Mouse (Mus musculus) c-Kit-positive CD71-positive TER-119-negative erythroid progenitor cells, embryonic 14.5 days (primary cell): ENCODE results near the gene Tmem40.

ENCODE experiments used
- DNase-seq: peaks from one replicate; pipeline ENCODE4 v3.0.0-alpha.2; 2013; ENCODE audit warnings: low read depth

Tmem40 gene

DNA sequence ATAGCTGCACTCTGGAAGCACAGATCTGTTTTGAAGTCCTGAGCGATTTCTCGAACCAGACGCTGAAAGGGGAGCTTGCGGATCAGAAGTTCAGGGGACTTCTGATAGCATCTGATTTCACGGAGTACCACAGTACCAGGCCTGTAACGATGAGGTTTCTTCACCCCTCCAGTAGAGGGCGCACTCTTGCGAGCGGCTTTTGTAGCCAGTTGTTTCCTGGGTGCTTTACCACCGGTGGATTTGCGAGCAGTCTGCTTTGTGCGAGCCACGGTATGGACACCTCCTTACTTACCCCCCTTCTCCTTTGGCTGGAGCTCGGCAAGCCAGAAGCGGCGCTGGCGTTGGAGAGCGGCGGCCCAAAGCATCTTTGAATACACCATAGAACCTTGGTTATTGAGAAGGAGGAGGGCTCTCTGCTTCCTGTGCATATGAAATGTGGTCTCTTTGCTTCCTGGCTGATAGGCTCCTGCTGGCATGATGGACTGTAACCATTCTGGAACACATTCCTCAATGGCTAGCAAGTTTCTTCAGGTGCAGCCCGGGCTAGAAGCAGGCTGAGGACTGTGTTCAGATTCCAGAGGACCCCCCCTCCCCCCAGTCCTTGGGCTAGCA lies 8.0 kb upstream of the Tmem40 start:
- no peak for DNase-seq

DNA sequence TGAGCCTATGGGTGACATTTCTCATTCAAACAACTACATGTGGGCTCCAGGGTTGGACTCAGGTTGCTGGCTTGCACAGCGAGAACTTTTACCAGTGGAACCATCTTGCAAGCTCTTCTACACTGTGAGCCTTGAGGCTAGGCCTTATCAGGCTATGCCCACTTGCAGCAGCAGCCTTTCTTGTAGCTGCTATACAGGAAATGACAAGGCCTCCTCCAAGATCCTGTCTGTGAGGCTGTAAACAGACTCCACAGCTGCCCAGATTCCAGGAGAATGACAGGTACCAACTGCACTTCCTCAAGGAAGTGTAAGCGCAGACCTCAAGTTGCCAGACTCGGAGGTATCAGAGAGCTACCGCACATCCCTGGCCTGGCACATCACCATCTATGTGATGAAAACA lies 6.0 kb upstream of the Tmem40 start:
- no peak for DNase-seq

DNA sequence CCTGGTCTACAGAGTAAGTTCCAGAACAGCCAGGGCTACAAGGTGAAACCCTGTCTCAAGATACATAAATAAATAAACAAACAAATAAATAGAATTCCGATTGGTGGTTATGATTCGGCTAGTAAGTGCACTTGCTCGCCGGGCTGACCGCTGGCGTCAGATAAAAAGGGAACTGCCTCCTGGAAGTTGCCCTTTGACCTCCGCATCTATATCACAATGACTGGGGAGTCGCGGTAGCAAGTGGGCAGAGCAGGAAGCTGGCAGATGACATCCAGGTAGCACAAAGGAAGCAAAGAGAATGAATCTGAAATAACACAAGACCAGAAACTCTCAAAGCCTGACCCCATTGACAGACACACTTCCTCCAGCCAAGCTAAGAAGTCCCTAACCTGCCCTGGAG lies 5.1 kb upstream of the Tmem40 start:
- no peak for DNase-seq

DNA sequence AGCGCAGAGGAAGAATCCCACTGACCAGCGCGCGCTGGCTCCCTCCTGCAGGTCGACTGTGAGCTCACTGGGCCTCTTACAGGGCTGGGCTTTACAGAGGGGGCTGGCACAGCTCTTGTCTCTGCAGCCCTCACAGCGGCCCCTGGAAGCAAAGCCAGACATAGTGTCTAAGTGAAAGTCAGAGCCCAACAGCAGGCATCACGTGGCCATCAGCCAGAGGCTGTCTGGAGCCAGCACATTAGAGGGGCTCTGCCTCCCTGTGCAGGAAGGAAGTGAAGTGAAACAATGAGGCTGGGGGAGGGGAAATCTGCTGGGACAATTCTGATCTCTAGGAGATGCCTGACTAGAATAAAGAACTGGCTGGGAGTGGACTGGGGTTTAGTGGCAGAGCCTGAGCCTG lies 2.0 kb upstream of the Tmem40 start:
- DNase-seq, result no peak

DNA sequence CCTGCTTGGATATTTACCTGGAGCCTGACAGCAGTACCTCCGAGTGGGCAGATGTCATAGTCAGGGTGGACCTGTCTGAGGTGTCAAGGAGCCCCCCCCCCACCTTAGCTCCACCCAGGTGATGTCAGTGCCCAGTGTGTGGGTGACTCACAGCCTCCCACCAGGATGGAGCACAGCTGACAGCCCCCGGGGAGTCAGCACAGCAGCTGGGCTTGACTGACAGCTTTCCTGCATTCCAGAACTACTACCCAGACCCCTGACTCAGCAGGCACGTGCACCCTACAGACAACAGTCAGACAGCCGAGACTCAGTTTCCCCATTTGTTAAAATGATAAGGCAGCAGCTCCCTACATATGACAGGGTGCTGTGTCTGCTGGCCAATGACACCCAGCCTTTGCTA lies 1.2 kb downstream of the Tmem40 start:
- no peak for DNase-seq

DNA sequence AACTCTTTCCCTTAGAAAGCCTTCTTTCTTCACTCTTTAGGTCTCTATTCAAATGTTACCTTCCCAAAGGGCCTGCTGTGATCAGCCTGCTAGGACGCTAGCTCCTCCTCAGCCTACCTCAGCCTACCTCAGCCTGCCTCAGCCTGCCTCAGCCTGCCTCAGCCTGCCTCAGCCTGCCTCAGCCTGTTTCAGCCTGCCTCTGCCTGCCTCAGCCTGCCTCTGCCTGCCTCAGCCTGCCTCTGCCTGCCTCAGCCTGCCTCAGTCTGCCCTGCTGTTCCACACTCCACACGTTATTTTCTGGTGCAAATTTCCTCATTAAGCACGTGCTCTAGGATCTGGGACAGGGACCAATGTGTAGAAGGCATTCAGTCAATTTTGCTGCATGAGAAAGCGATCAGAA lies 2.1 kb downstream of the Tmem40 start:
- no peak for DNase-seq

DNA sequence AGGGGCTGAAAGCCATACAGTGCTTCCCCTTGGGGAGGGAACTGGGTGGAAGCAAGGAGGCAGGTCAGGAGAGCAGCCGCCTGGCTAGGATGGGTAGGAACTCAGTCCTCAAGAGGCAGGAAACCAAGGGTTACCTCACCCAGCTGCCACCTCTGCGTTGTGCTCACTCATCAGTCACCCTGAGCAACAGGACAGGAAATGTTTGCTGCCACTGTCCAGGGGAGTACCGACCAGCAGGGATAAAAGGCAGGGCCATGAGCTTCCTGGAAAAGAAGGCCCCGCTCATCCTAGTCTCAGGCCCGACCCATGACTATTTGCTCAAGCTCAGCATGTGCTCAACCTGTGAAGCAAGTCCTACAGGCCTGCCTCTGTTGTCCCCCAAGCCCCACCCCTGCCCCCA lies 2.7 kb downstream of the Tmem40 start:
- no peak for DNase-seq

DNA sequence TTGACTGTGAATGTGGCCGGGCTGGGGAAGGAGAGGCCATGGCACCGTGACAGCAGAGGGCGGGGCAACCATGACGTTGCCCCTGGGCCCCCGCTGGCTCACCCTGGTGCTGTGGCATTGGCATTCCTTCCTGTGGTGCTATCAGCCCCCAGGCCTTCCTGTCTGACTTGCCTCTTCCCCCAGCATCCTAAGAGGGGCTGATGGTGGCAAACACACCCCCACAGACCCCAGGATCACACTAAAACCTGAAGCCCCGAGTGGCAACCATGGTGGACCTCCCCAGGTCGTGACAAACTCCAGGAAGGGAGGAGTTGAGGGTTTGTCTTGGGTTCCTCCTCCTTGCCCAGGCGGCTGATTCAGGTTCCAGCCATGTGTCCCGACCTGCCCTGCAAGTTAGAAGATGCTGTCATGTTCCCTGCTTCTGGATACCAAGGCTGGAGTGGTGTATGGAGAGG lies 3.2 kb downstream of the Tmem40 start:
- no peak for DNase-seq

DNA sequence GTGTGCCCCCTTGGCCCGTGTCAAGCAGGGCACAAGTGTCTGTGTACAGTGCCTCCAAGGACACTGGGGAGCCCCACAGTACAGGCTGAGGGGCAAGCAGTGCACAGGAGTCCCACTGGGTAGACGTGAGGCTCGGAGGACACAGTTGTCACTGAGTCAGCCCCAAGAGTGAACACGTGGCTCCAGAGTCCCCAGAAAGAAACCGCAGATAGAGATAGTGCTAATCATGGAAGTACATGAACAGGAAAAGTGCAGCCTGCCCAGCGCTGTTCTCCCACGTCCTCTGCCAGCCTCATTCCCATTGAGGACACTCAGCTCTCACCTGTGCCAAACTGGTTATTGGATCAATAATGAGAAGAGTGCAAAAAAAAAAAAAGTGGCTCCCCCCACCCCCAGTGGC lies 6.7 kb downstream of the Tmem40 start:
- DNase-seq, result no peak

DNA sequence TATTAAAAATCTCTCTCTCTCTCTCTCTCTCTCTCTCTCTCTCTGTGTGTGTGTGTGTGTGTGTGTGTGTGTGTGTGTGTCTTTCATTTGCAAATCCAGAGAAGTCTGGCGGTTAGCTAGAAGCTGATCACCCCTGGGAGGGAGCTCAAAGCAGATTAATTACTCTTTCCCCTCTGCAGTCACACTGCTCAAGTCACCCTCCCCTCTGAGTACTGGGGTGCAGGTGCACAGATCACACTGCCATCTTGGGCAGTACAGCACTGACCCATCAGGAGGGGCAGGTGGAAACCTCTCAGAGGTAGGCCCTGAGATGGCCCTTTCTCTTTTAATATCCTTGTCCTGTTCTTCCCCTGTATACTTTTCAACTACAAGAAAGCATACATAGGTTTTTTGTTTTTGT lies 15.9 kb downstream of the Tmem40 start:
- no peak for DNase-seq

DNA sequence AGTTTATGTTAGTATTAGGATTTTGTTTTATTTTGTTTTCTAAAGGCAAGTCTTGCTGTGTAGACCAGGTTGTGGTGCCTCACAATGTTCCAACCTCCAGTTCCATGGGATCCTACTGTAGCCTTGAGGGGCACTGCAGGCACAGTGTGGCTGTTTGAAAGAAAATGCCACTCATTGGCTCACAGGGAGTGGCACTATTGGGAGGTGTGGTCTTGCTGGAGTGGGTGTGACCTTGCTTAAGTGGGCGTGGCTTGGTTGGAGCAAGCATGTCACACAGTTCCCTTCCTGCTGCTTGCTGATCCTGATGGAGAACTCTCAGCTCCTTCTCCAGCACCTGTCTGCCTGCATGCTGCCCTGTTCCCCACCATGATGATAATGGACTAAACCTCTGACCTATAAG lies 18.6 kb downstream of the Tmem40 start:
- peak; percentile 72 for DNase-seq

DNA sequence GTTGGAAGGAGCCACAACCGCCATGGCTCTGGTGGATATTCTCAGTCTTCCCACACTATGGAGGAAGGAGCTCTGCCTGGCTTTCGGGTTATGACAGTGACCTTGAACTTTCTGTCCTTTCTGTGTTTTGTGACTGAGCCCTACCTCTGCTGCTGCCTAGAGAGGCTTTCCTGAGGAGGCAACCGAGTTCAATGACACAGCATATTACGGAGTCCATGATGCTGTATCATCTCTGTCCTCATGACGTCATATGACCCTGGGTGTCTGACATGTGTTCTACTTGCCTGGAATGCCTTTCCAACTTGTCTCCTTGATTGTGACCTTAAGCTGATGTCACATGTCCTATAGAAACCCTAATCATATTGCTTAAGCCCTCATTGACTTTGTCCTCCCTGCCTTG lies 23.2 kb downstream of the Tmem40 start:
- DNase-seq, result no peak

DNA sequence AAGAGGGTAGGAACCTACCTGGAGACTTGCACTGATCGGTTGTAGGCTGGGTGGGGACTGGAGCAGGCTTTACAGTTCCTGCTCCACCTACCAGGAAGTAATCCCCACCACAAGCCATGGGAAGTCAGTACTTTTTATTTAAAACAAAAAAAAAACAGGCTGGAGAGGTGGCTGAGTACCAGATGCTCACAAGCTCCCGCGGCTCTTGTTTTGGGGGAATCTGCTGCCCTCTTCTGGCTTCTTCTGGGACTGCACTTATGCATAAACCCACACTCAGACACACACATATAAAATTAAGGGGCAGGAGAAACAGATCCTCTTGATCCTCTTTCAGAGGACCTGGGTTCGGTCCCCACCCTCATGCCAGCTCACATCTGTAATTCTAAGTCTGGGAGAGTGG lies 27.3 kb downstream of the Tmem40 start:
- DNase-seq, result no peak

DNA sequence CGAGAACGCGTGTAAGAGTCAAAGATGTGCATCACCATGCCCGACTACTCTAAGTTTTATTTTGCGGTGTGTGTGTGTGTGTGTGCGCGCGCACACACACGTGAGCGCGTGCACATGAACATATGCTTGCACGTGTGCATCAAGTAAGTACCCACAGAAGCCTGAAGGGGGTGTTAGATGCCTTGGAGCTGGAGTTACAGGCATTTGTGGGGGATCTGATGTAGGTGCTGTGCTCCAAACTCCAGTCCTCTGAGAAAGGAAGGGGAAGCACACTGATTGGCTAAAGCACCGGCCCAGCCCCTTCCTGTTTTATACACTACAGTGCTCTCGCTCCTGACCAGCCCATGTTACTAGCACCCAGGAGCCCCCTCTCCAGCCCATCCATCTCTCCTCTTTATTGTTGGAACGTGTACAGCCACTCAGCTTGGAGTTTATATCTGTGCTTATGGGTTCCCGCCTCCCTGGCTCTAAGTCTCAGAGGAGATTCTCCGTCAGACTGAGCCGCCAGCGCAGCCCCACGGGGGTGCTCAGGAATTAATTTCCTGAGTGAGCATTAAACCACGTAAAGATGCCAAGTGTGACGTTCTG lies 29.8 kb downstream of the Tmem40 start:
- no peak for DNase-seq

DNA sequence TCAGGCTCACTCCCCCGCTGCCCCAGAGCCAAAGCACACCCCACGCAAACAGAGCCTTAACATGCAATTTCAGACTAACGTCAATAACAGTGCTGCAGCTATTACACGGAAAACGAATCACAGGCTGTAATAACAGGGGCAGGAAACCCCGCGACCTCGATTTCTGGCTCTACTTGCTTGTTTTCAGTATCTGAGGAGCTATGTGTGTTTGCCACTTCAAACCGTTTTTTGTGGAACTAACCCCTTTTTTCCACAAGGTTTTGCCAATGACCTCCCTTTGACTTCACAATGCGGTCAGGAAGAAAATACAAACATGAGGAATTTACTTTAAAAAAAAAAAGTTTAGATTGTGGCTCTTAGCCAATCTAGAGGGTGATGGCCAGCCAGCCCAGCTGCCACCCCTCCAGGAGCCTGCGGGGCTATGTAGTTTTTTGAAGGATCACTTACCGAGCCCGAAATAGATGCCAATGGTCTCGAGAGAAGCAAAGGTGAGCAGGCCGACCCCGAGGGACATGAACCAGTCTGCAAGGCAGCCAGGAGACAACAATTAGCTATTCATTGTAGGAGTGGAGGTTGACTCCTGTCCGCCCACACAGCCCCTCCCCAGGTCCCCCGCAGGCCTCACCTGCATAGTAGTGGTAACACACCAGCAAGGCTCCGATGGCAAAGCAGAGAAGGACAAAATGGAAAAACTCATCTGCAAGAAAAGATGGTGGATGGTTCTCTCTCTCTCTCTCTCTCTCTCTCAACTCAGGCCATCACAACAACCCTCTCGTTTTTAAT lies 31.5 kb downstream of the Tmem40 start:
- no peak for DNase-seq

DNA sequence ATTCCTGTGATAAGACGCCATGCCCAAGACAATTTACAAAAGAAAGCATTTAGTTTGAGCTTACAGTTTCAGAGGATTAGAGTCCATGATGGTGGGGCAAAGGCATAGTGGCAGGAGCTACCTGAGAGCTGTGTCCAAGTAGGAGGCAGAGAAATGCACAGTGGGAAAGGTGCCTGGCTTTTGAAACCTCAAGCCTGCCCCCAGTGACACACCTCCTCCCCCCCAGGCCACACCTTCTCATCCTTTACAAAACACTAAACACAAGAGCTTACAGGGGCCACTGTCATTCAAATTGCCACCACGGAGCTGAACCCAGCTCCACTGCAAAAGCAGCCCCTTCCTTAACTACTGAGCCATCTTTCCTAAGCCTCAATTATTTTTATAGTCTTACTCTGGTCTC lies 34.6 kb downstream of the Tmem40 start:
- DNase-seq, result no peak

DNA sequence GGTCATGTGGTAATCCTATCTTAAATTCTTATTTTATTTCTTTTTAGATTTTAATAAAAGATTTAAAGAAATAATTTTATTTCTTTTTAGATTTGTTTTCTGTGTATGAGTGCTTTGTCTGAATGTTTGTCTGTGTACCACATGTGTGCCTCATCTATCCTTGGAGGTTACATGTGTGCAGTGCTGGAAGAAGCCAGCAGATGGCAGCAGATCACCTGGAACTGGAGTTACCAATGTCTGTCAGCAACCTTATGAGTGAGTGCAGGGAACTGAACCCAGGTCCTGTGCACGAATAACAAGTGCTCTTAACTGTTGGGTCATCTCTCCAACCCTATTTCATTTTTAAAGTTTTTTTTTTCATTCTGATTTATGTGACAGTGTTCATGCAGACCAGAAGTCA lies 35.1 kb downstream of the Tmem40 start:
- peak; percentile 53 for DNase-seq

DNA sequence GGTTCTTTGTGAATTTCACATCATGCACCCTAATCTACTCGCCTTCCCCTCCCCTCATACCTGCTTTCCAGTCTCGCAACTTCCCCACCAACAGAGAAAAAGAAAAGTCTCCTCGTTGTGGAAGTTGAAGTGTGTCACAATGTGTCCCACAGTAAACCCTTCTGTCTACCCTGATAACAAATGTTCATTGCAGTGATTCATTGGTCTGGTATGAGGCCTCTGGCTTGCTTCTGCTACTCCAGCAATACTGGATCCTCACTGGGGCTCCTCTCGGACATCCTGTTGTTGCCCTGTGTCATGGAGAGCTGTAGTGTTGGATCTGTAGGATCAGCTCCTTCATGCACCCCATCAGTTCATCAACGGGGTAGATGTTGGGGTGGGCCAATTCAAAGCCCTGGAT lies 40.0 kb downstream of the Tmem40 start:
- DNase-seq, result no peak

DNA sequence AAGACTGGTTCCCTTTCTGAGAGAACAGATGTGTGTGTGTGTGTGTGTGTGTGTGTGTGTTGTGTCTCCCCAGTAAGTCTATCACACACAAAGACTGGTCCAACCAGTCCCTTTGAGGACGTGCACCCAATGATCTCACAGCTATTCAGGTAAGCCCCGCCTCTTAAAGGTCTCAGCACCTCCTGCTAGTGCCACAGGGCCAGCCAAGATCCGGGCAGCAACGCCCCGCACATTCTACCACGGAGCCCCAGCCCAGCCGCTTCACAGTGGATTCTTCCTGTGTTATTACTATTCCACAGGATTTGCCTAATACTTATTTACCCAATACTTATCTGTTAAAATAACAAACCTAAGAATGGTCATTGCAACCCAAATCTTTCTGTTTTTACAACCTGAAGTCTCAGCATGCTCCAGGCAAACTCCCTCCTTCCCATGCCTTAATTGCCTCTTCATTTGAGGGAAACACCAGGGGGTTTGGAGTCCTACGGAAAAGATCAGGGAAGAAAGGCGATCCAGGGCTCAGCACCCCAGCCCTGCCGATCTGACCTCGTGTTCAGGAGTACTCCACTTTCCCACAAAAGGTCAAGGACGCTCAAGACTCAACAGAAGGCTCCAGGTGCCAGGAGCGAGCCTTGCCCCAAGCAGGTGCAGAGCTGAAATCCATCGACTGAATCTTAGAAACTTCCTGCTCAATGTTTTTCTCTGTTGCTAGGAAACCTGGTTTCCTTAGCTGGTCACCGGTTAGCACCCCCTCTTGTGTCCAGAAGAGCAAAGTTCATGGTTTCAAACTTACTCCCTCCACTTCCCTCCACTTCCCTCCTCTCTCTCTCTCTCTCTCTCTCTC lies 44.3 kb downstream of the Tmem40 start:
- peak; percentile 66 for DNase-seq

DNA sequence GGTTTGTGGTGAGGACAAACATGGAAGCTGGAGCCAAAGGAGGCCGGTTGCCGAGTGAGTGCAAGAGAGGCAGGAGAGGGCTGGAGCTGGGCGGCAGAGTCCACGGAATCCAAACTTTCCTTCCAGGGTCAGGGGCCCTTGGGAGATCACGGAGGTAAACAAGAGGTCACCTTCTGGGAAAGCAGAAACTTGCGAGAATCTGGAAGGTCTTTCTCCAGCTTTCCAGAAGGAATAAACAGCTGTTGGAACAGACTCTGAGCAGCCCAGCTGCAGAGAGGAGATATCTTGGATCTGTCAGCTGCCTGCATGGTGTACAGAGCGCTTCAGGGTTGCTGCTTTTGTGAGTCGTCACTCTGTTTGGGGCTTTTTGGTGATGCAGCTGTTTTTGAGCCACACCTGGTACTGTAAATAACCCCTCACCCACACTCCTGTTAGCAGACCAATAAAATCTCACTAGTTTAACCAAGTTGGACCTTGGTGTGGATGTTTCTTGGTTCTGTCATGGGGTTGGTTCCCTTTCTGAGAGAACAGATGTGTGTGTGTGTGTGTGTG lies 45.0 kb downstream of the Tmem40 start:
- peak; percentile 24 for DNase-seq

DNA sequence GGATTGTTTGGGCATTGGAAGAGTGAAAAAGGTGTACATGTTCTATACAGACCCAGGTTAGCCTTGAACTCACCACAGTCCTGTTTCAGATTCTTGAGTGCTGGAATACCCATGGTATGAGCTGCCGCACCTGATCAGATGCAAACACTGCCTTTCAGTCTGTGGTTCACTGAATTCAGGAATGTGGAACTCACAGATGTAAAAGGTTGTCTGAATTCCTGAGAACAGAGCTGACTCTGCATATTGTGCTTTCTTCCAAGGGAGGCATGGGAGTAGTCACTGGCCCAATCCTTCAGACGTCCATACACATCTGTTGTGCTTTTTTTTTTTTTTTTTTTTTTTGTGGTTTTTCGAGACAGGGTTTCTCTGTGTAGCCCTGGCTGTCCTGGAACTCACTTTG lies 50.9 kb downstream of the Tmem40 start:
- no peak for DNase-seq

DNA sequence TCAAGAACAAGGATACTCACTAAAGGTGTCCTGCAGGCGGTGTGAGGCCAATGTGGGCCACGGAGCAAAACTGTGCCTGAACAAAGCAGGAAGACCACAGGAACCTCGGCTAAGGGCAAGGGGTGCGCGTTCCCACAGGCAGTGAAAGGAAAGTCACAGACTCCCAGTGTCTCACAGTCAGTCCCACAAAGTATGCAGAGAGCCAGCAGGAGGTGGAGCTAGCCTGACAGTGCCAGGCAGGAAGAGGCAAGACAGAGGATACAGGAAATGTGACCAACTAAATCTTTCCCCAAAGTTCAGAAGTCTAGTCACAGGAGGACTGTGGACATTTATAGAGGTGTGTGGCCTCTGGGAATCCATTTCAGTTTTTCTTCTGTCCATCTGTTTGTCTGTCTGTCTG lies 59.3 kb downstream of the Tmem40 start:
- no peak for DNase-seq
